Mouse (Mus musculus) liver, embryonic 14.5 days (tissue): ENCODE results near the gene Stat3. TPM values are rescaled to one million over a fixed set of nuclear protein-coding genes. Genes with fewer than 3 reads are reported as not detected.

ENCODE experiments used
- ATAC-seq: fragments of 200-750 bp; cut with Nextera tagmentation; 2 replicates; pipeline ENCODE4 v1.8.0; 2017; ENCODE audit warnings: moderate number of reproducible peaks, mild to moderate bottlenecking, moderate library complexity; ENCODE audit not compliant: insufficient read depth
- DNase-seq, 3 experiments: peaks; one replicate each; pipeline ENCODE4 v3.0.0-alpha.2; 2012 to 2013; ENCODE audit warnings: low read depth in 3 of 3, low spot score in 3 of 3
- H3K27ac ChIP-seq: fragments of 300-500 bp; sonication (generic); 2 replicates; pipeline ENCODE4 v1.5.1; 2014; ENCODE audit warnings: moderate library complexity, mild to moderate bottlenecking, control low read depth, inconsistent platforms
- H3K27me3 ChIP-seq: fragments of 300-500 bp; sonication (generic); 2 replicates; pipeline ENCODE4 v1.6.1; 2014; ENCODE audit warnings: mild to moderate bottlenecking, low read length, moderate library complexity; ENCODE audit not compliant: control insufficient read depth, insufficient read depth
- H3K36me3 ChIP-seq: fragments of 300-500 bp; sonication (generic); replicated peaks from 2 replicates; pipeline ENCODE4 v1.6.1; 2014; ENCODE audit warnings: low read depth; ENCODE audit not compliant: control insufficient read depth, insufficient read depth
- H3K4me1 ChIP-seq, 2 experiments: fragments of 200-500 bp in 1 of 2; fragments of 300-500 bp in 1 of 2; sonication (generic) in 1 of 2; replicated peaks; 2 replicates each; pipeline ENCODE4 v1.6.1; 2012 to 2014; ENCODE audit warnings: antibody characterized with exemption in 1 of 2, inconsistent platforms in 1 of 2, low read length in 1 of 2; ENCODE audit not compliant: control insufficient read depth in 2 of 2, insufficient read depth in 2 of 2
- H3K4me2 ChIP-seq: fragments of 300-500 bp; sonication (generic); 2 replicates; pipeline ENCODE4 v1.6.1; 2014; ENCODE audit warnings: low read depth, mild to moderate bottlenecking, control low read depth, moderate library complexity
- H3K4me3 ChIP-seq, 2 experiments: fragments of 200-500 bp in 1 of 2; fragments of 300-500 bp in 1 of 2; sonication (generic) in 1 of 2; 2 replicates each; pipeline ENCODE4 v1.5.1; 2012 to 2014; ENCODE audit warnings: low read depth in 2 of 2, low read length in 2 of 2, mild to moderate bottlenecking in 2 of 2, control low read depth in 1 of 2, inconsistent platforms in 1 of 2, moderate library complexity in 1 of 2; ENCODE audit not compliant: insufficient read depth in 1 of 2
- H3K9ac ChIP-seq: fragments of 300-500 bp; sonication (generic); replicated peaks from 2 replicates; pipeline ENCODE4 v1.6.1; 2014; ENCODE audit warnings: mild to moderate bottlenecking, control low read depth, moderate library complexity
- H3K9me3 ChIP-seq: fragments of 300-500 bp; sonication (generic); 2 replicates; pipeline ENCODE4 v1.6.1; 2016; ENCODE audit warnings: low read length, mixed read lengths; ENCODE audit not compliant: control insufficient read depth
- CTCF ChIP-seq: IDR thresholded peaks from 2 replicates; pipeline ENCODE4 v1.5.1; 2016; ENCODE audit warnings: antibody characterized with exemption, low read depth, control low read depth
- EP300 ChIP-seq: IDR thresholded peaks from 2 replicates; pipeline ENCODE4 v1.6.1; 2016; ENCODE audit warnings: antibody characterized with exemption, low read depth
- WGBS: fragments of 180-500 bp; shearing (Covaris S2); extraction: QIAGEN DNeasy Blood & Tissue Kit; methylation state at CpG from one replicate; pipeline ENCODE4 v1.1.7; 2014; ENCODE audit not compliant: insufficient replicate concordance; 5-methylcytosine and 5-hydroxymethylcytosine counted together
- polyA plus RNA-seq, 2 experiments: library from polyadenylated mRNA; depleted of rRNA in 1 of 2; stranded (reverse) in 1 of 2; unstranded in 1 of 2; fragments of >200 nt; fragmentation: Nextera tagmentation in 1 of 2; extraction: Ambion mirVana in 1 of 2; gene quantifications; 2 replicates each; pipeline versions ENCODE4 v1.2.1 to v1.2.3; 2012 to 2014

Gene Stat3
- polyA plus RNA-seq, 2 experiments = 17.7 to 27.4 TPM

DNA sequence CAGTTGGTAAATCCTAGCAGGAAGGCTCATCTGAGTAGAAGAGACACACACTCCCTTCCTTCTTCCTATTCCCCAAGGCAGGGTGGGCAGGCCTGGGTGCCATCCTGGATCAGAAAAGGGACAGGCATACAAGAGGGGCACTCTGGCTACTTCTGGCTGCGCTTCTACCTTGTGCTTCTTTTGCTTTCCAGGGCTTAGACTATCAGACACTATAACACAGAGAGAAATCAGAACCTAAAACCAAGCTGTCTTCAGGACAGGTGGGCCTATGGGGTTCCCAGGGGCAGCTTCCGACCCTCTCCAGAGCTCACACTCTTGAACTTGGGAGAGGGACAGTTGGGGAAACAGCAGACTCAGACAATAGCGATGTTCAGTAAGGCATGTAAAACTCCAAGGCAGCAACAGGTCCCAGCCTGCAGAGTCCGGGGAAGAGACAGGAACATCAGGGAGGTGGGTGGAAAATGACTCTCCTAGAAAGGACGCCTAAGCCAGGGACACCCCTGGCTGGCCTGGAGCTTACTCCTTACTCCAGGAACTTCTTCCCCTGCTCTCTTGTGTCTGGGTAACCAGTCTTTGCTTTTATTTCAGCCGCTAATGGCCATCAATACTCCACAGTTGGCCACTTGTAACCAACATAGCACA, 25.7 kb upstream of the Stat3 start:
- WGBS = 72% methylated on average over 6 of the region's 6 CpGs
- peaks cover 15% of the 10 kb centered on the region for H3K27me3 ChIP-seq
- H3K36me3 ChIP-seq = no peaks in the 10 kb centered on the region
- H3K4me2 ChIP-seq = no peak overlapping the region
- no peak overlapping the region for H3K27ac ChIP-seq
- no peak for ATAC-seq
- DNase-seq = no peak
- no peaks in the 10 kb centered on the region for H3K9me3 ChIP-seq
- H3K4me3 ChIP-seq = no peak overlapping the region
- peaks cover 7 to 22% of the 10 kb centered on the region in 2 experiments; a peak in 3 of 4 replicates for H3K4me1 ChIP-seq
- H3K9ac ChIP-seq = no peak overlapping the region
- no peak for TF ChIP-seq EP300
- no peak for TF ChIP-seq CTCF

DNA sequence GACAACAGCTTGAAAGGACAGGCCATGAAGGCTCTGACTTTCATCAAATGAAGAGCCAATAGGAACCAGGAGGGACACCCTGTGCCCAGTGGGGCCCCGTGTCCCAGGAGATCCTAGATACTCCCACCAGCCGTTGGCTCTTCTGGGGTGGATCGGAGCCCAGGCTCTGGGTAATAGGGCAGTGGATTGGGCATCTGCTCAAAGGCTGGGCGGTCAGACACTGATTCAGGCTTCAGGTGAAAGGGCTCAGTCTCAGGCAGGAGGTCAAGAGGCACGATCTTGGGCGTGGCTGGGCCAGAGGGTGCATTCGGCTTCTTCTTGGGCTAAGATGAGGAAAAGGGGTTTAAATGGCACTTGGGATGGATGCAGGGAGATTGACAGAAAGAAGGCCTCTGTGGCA, 24.8 kb upstream of the Stat3 start:
- Histone ChIP-seq H3K27ac (no peak overlapping the region), H3K4me3 (no peak overlapping the region), H3K27me3 (peaks cover 7% of the 10 kb centered on the region), H3K36me3 (no peaks in the 10 kb centered on the region), H3K4me2 (no peak overlapping the region), H3K4me1 (peaks cover 7 to 24% of the 10 kb centered on the region in 2 experiments; a peak in 3 of 4 replicates), H3K9me3 (no peaks in the 10 kb centered on the region), H3K9ac (no peak overlapping the region)
- 73% methylated on average over 7 of the region's 7 CpGs for WGBS
- DNase-seq = no peak
- no peak for TF ChIP-seq EP300
- no peak for TF ChIP-seq CTCF
- no peak for ATAC-seq

DNA sequence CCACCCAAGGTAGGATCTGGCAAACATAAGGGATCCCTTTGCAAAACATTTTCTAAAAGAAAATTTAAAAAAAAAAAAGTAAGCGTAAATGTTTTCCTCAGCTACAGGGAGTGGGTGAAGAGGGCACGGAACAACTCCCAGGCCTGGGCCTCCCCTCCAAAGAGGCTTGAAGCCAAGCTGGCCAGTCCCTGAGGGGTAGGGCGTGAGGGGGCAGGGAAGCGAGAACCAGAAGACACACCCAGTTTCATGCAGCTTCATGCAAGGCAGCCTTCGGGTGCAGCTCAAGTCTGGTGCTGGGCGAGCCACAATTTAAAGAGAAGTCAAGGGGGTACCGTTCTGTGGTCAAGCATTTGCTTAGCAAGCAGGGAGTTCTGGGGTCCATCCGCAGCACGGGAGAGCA, 24.3 kb upstream of the Stat3 start:
- TF ChIP-seq EP300 = no peak
- no peak for TF ChIP-seq CTCF
- Histone ChIP-seq H3K4me2 (no peak overlapping the region), H3K27ac (no peak overlapping the region), H3K4me3 (no peak overlapping the region), H3K27me3 (peaks cover 2% of the 10 kb centered on the region), H3K36me3 (no peaks in the 10 kb centered on the region), H3K4me1 (peaks cover 7 to 25% of the 10 kb centered on the region in 2 experiments; a peak in 3 of 4 replicates), H3K9ac (no peak overlapping the region), H3K9me3 (no peaks in the 10 kb centered on the region)
- WGBS = 56% methylated on average over 9 of the region's 9 CpGs
- DNase-seq = no peak
- ATAC-seq = no peak

DNA sequence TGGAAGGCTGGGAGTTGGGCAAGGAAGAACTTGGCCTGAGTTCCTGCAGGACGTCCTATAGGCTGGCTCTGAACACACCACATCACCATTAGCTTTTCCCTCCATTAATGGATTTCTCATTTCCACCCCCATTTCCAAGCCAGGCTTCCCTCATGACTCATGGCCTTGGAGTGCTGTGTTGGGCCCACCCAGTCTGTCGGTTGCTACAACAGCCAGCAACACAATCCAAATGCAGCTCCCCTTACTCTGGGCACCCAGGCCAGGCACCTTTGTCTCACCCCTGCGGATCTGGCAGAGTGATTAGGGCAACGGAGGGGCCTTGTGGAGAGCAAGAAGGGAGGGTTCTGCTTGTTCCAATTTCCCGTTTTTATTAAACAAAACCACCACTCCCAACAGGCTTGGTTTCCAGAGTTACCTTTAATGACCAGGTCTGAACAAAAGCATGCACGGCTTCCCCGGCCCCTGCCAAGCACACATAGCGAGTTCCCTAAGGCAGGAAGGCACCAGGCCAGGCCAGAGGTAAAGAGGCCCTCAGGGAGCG, 23.1 kb upstream of the Stat3 start:
- ATAC-seq = no peak
- no peak for DNase-seq
- H3K4me2 ChIP-seq = no peak overlapping the region
- H3K9ac ChIP-seq = no peak overlapping the region
- H3K36me3 ChIP-seq = no peaks in the 10 kb centered on the region
- H3K27me3 ChIP-seq = no peaks in the 10 kb centered on the region
- TF ChIP-seq CTCF (no peak), EP300 (no peak)
- no peaks in the 10 kb centered on the region for H3K9me3 ChIP-seq
- WGBS = 53% methylated on average over 9 of the region's 9 CpGs
- no peak overlapping the region for H3K4me3 ChIP-seq
- H3K27ac ChIP-seq = no peak overlapping the region
- H3K4me1 ChIP-seq = peaks cover 7 to 25% of the 10 kb centered on the region in 2 experiments; a peak in 3 of 4 replicates

DNA sequence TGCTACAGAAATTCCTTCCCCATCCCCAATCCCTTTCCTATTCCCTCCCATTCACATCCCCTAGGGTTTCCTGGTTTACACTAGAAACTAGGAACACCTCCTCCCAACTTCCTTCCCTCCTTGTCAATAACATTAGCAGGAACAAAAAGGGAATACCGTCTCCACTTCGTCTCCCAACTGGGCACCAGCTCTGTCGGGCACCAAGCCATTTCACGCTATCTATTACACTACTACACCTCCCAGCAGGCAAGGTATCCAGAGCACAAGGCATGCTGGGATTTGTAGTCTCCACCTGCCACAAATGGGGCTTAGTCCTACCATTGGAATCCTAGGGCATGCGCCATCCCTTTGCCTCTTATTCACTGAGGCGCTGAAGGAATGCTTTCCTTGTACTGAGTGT, 21.2 kb upstream of the Stat3 start:
- TF ChIP-seq CTCF (no peak), EP300 (no peak)
- ATAC-seq = peak; percentile 68
- Histone ChIP-seq H3K36me3 (no peaks in the 10 kb centered on the region), H3K9ac (no peak overlapping the region), H3K4me2 (peak overlapping the region; percentile 37), H3K27ac (no peak overlapping the region), H3K9me3 (no peaks in the 10 kb centered on the region), H3K27me3 (no peaks in the 10 kb centered on the region), H3K4me3 (no peak overlapping the region), H3K4me1 (peaks cover 7 to 17% of the 10 kb centered on the region in 2 experiments; a peak in 3 of 4 replicates)
- no peak for DNase-seq
- WGBS = 21% methylated on average over 6 of the region's 6 CpGs
